Mouse (Mus musculus): ENCODE results near the gene Mmp9. TPM values are rescaled to one million over a fixed set of nuclear protein-coding genes. Genes with fewer than 3 reads are reported as not detected.

The Mmp9 gene
- total RNA-seq, 1 experiment from 2014 or later: 15.3 TPM

GRCm38 (mm10) chr2:164910360-164911061 lies 30.1 kb upstream of the Mmp9 start:
- ATAC-seq (replicated peaks in 1 of 2; ENCODE audit: insufficient read depth in 1 of 2, low FRiP score in 2 of 2, low TSS enrichment in 1 of 2, low read depth in 1 of 2, poor library complexity in 2 of 2, severe bottlenecking in 2 of 2): peak in 1 of 2 experiments; percentile 3; a peak in 1 of 4 replicates

GRCm38 (mm10) chr2:164911086-164912048 lies 29.2 kb upstream of the Mmp9 start, which contains the start of gene Zfp335:
Zfp335 (minus strand) TSS chr2:164911757.
- ATAC-seq (replicated peaks in 1 of 2; ENCODE audit: insufficient read depth in 1 of 2, low FRiP score in 2 of 2, low TSS enrichment in 1 of 2, low read depth in 1 of 2, poor library complexity in 2 of 2, severe bottlenecking in 2 of 2): peak; percentile 65 to 67

- ATAC-seq (replicated peaks in 1 of 2; ENCODE audit: insufficient read depth in 1 of 2, low FRiP score in 2 of 2, low TSS enrichment in 1 of 2, low read depth in 1 of 2, poor library complexity in 2 of 2, severe bottlenecking in 2 of 2): no peak
These were observed 28.4 kb upstream of the Mmp9 start for GRCm38 (mm10) chr2:164912151-164912550.

- ATAC-seq (replicated peaks in 1 of 2; ENCODE audit: insufficient read depth in 1 of 2, low FRiP score in 2 of 2, low TSS enrichment in 1 of 2, low read depth in 1 of 2, poor library complexity in 2 of 2, severe bottlenecking in 2 of 2): no peak
These were observed 27.7 kb upstream of the Mmp9 start for GRCm38 (mm10) chr2:164912749-164913427.

- ATAC-seq (replicated peaks in 1 of 2; ENCODE audit: insufficient read depth in 1 of 2, low FRiP score in 2 of 2, low TSS enrichment in 1 of 2, low read depth in 1 of 2, poor library complexity in 2 of 2, severe bottlenecking in 2 of 2): peak; percentile 63 to 70
These were observed 27.2 kb upstream of the Mmp9 start for GRCm38 (mm10) chr2:164913428-164913786.

- no peak; a peak in 1 of 4 replicates for ATAC-seq (replicated peaks in 1 of 2; ENCODE audit: insufficient read depth in 1 of 2, low FRiP score in 2 of 2, low TSS enrichment in 1 of 2, low read depth in 1 of 2, poor library complexity in 2 of 2, severe bottlenecking in 2 of 2)
These were observed 23.8 kb upstream of the Mmp9 start for GRCm38 (mm10) chr2:164916820-164917219.

- ATAC-seq (replicated peaks in 1 of 2; ENCODE audit: insufficient read depth in 1 of 2, low FRiP score in 2 of 2, low TSS enrichment in 1 of 2, low read depth in 1 of 2, poor library complexity in 2 of 2, severe bottlenecking in 2 of 2): no peak
These were observed 23.2 kb upstream of the Mmp9 start for GRCm38 (mm10) chr2:164917371-164917770.

- no peak for ATAC-seq (replicated peaks in 1 of 2; ENCODE audit: insufficient read depth in 1 of 2, low FRiP score in 2 of 2, low TSS enrichment in 1 of 2, low read depth in 1 of 2, poor library complexity in 2 of 2, severe bottlenecking in 2 of 2)
These were observed 22.3 kb upstream of the Mmp9 start for GRCm38 (mm10) chr2:164918325-164918724.

- ATAC-seq (replicated peaks in 1 of 2; ENCODE audit: insufficient read depth in 1 of 2, low FRiP score in 2 of 2, low TSS enrichment in 1 of 2, low read depth in 1 of 2, poor library complexity in 2 of 2, severe bottlenecking in 2 of 2): no peak
These were observed 18.6 kb upstream of the Mmp9 start for GRCm38 (mm10) chr2:164921984-164922383.

GRCm38 (mm10) chr2:164923291-164923690 lies 17.3 kb upstream of the Mmp9 start:
- ATAC-seq (replicated peaks in 1 of 2; ENCODE audit: insufficient read depth in 1 of 2, low FRiP score in 2 of 2, low TSS enrichment in 1 of 2, low read depth in 1 of 2, poor library complexity in 2 of 2, severe bottlenecking in 2 of 2): no peak

GRCm38 (mm10) chr2:164924100-164924857 lies 16.3 kb upstream of the Mmp9 start:
- peak; percentile 88 to 93 for ATAC-seq (replicated peaks in 1 of 2; ENCODE audit: insufficient read depth in 1 of 2, low FRiP score in 2 of 2, low TSS enrichment in 1 of 2, low read depth in 1 of 2, poor library complexity in 2 of 2, severe bottlenecking in 2 of 2)

- no peak for ATAC-seq (replicated peaks in 1 of 2; ENCODE audit: insufficient read depth in 1 of 2, low FRiP score in 2 of 2, low TSS enrichment in 1 of 2, low read depth in 1 of 2, poor library complexity in 2 of 2, severe bottlenecking in 2 of 2)
These were observed 9.6 kb upstream of the Mmp9 start for GRCm38 (mm10) chr2:164930706-164931581.

GRCm38 (mm10) chr2:164933534-164933933 lies 7.0 kb upstream of the Mmp9 start:
- ATAC-seq (replicated peaks in 1 of 2; ENCODE audit: insufficient read depth in 1 of 2, low FRiP score in 2 of 2, low TSS enrichment in 1 of 2, low read depth in 1 of 2, poor library complexity in 2 of 2, severe bottlenecking in 2 of 2): no peak

GRCm38 (mm10) chr2:164935991-164936390 lies 4.6 kb upstream of the Mmp9 start:
- no peak for ATAC-seq (replicated peaks in 1 of 2; ENCODE audit: insufficient read depth in 1 of 2, low FRiP score in 2 of 2, low TSS enrichment in 1 of 2, low read depth in 1 of 2, poor library complexity in 2 of 2, severe bottlenecking in 2 of 2)

GRCm38 (mm10) chr2:164938146-164939091 lies 2.2 kb upstream of the Mmp9 start:
- ATAC-seq (replicated peaks in 1 of 2; ENCODE audit: insufficient read depth in 1 of 2, low FRiP score in 2 of 2, low TSS enrichment in 1 of 2, low read depth in 1 of 2, poor library complexity in 2 of 2, severe bottlenecking in 2 of 2): peak; percentile 23 to 50

Data from hematopoietic stem cell, adult 5-6 weeks (primary cell).